Mouse (Mus musculus) T-helper 2 cell (primary cell): ENCODE data around the gene Gpnmb.

Experiments
- in situ Hi-C: fragments of 300-600 bp; cut with MboI, MseI; formaldehyde crosslinking; loops from one replicate; pipeline ENCODE4 v1.15.1; 2025; ENCODE audit warnings: high pct_unique_total_duplicates

Gene Gpnmb

DNA sequence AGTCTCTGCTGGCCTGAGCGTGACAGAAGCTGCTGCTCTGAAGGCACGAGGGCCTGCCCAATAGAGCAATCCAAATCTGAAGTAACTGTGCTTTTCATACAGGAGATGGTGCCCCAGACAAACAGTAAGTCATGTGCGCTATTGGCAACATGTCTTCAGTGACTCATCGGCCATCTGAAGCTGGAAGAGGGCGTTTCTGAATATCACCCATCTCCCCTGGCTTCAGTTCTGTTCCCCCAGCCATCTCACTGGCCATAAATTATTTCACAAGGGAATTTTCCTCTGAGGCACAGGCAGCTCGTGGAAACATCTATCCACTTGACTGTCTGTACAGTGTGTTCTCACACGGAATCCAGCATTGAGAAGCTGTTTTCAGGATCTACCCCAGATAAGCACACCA is 60.1 kb downstream of the Gpnmb start:
- in situ Hi-C loops: no loop called here

- in situ Hi-C loops: no loop called here
Measured at GRCm38 (mm10) chr6:49096933-49097461, 60.7 kb downstream of the Gpnmb start.

DNA sequence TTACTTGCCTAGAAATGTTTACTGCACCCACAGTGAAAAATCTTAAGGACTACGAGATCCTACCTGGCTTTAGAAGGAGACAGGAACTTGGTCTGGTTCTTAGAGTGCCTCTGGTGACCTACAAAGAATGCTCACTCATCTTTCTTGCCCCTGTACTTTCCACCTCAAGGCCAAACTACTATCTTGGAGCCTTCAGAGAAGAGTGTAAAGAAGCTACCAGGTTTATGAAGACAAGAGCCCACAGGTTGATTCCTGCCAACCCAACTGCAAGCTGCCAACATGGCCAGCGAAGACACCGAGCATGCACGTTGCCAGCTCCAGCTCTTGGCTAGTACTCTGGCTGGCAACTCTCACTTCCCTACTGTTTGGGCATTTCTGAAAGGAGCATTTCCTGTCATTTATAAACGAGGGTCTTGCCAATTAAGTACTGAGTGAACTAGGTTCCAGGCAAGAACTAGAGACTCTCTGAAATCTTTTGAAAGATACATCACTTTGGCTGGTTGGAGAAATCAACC is 61.3 kb downstream of the Gpnmb start:
- in situ Hi-C loops: no loop called here

DNA sequence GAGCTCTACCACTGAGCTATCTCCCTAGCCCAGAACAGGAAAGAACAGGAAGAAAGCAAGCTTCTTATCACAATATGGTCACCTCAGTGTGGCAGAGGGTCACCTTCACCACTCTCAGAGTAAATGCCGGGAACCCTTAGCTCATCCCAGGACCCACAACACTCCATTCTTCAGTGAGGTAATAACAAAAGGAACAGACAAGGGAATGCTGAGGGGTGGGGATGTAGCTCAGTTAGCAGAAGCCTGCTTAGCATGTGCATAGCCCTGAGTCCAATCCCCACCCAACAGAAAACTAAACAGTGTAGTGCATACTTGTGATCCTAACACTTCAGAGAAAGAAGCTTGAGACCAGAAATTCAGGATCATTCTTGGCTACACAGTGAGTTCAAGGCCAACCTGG is 62.7 kb downstream of the Gpnmb start:
- in situ Hi-C loops: no loop called here

DNA sequence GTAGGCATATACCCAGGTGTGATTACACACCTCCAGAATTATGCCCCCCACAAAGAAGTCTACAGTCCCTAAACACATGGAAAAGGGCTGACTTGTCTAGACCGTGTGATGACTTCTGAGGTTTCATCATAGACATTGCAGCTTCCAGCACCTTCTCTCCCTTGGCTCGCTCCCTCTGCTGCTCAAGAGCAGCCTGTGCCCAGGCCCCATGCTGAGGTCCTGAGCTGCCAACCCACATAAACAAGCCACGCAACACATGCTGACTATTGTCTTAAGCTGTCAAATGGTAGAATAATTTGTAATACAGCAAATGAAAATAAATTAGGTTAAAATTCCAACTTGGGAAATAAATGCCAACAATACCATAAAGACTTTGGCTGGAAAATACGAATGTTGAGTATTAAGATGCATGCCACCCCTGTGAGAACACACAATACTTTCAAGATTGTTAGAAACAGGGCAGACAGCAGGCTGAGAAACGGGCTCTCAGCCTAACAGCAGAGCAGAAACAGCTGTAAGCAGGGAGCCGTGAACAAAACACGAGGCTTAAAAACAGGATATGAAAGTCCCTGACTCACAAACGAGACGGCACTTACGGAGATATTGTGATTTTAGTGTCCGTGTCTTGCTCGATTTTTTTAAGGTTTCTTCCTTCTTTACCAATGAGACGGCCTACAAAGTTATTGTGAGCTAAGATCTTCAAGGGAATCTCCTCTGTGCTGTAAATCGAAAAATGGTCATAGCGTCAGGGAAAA is 70.6 kb downstream of the Gpnmb start:
- in situ Hi-C loops: no loop called here

DNA sequence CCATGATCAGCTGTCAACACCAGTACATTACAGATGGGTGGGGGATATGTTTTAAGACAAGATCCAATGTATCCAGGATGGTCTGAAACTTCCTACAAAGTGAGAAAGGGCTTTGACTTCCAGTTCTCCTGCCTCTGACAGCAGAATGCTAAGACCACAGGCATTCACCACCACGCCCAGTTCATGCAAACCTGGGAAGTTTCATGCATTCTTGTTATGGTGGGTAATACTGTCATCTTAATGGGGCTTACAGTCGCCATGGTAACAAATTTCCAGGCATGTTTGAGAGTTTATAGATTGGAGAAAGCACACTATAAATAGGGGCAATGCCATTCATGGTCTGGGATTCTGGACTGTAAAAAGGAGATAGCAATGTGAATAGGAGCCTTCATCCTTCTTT is 72.8 kb downstream of the Gpnmb start:
- in situ Hi-C loops: no loop called here

DNA sequence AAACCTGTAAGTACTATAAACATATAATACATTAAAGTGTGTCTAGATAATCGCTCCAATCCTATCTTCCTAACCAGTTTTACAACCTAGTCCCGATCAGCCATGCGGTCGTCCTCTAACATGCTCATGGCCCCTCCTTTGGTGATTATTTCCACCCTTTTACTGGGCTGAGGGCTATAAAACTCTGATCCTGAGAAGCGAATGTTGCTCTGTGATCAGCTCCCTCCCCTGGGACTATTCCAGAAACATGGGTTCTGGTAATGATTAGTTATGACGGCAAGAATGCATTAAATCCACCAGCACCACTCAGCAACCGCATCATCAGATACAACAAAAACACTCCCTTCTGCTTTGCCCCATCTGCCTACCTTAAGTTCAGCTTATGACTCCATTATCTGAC is 77.5 kb downstream of the Gpnmb start:
- in situ Hi-C loops: no loop called here

GRCm38 (mm10) chr6:49114457-49114856 is 78.1 kb downstream of the Gpnmb start:
- in situ Hi-C loops: no loop called here

DNA sequence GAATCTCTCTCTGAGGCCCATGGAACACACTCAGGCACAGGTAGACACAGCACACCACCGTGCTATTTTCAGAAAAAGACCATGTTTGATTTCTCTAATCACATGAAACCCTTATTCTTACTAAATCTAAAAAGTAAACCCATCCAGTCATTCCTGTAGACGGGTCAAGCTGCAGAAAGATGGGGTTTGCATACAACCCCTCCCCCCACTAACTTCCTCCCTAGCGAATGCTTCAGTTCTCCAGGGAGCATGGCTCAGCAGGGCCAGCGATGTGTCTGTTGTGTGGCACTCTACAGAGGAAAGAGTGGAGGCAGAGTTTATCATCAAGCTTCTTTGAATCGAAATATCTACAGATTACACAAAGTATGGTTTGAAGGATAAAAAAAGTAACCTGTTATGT is 79.2 kb downstream of the Gpnmb start:
- in situ Hi-C loops: no loop called here

DNA sequence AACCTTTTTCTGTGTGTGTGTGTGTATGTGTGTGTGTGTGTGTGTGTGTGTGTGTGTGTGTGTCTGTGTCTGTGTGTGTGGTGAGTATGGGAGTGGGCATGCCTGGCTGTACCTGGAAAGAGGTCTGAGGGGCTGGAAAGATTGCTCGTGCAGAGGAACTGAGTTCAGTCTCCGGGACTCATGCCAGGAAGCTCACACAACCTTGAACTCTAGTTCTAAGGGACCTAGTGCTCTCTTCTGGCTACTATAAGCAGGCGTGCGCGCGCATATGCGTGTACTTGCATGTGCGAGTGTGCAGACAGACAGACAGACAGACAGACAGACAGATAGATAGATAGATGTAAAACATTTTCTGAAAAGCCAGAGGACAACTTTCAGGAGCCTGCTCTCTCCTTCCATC is 79.9 kb downstream of the Gpnmb start:
- in situ Hi-C loops: no loop called here

GRCm38 (mm10) chr6:49118446-49118845 is 82.1 kb downstream of the Gpnmb start:
- in situ Hi-C loops: no loop called here

DNA sequence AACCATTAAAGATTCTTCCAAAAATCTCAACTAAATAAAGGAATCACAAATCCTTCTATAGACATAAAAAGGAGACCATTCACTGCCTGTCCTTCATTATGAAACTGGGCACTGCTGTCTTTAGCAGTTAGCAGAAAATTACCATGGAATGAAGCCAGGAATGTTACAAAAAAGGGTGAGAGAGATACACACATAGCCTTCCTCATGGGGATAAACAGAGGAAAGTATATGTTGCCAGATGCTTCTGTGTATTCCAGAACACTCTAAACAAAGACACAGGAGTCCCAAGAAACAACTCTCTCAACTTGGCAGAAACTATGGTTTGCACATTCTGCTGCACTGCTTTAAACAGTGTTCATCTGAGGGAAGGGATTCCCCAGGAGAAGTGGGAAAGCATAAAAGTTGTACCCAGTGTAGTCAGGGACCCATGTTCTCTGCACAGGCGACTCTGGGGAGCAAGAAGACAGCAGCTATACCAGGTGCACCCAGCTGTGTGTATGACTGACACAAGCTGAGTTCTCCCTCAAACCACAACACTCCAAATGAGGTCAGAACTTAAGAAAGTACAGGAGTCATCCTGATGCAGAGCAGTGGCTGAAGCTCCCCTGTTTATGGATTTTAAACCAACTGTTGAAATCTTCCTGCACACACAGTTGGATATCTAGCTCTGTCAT is 83.3 kb downstream of the Gpnmb start:
- in situ Hi-C loops: no loop called here

- in situ Hi-C loops: no loop called here
Measured at GRCm38 (mm10) chr6:49120370-49120769, 84.0 kb downstream of the Gpnmb start.
